Mouse (Mus musculus) right cerebral cortex, adult 2 months (tissue): ENCODE data around the gene Angptl2.

Experiments used
- DNase-seq, 2 experiments: peaks; one replicate each; pipeline ENCODE4 v3.0.0; 2021 to 2022; ENCODE audit warnings: low spot score in 2 of 2

The Angptl2 gene

DNA sequence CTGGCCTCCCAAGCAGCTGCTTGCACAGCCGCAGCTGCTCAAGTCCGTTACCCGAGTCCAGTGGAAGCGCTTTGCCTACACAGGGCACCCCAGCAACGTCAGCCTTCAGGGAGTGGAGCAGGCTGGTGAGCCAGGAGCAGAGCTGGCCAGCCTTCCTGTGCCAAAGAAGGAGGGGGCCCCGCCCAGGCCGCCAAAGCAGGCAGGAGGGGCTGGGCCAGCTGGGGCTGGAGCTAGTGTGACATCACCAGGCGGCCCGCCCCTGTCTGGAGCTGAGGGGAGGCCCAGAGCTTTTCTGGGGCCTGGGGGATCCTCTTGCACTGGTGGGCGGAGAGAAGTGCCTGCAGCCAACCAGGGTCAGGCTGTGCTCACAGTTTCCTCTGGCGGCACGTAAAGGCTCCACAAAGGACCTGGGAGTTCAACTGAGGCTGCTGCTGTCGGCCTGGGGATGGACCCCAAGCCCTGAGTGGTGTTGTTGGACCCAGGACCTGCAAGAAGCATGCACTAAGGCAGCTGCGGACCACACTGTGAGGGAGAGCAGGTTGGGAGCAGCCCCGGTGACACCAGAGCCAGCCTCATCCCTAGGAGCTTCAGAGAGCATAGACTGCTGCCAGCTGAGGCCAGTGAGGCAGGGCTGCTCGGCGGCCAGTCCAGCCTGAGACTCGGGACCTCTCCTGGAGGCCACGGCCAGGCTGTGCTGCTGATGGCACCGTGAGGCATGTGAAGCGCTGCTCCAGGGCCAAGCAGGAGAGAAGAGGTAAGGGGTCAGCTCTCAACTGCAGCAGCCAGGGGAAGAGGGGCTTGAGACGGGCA lies at the start of gene Angptl2:
TSS of gene Angptl2 (plus strand) at position 370 of the 810 bp plus-strand sequence.
- DNase-seq, result peak; percentile 60 to 74

DNA sequence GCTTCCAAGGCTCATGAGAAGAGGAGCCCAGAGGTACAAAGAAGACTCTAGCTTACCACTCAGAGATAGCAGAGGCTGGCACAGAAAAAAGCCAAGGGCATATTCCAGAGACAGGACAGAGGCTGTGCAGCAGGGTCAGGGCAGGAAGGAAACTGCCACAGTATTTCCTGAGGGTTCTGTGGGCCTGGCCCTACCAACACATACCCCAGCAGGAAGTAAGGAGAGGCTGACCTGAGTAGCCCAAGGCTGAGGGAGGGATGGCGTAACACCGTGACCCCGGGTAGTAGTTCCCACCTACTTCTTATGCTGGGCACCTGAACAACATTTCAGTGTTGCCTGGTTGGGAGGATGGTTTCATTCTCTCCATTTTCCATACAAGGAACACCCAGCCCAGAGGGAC lies 48.8 kb upstream of the Angptl2 start:
- no peak for DNase-seq

DNA sequence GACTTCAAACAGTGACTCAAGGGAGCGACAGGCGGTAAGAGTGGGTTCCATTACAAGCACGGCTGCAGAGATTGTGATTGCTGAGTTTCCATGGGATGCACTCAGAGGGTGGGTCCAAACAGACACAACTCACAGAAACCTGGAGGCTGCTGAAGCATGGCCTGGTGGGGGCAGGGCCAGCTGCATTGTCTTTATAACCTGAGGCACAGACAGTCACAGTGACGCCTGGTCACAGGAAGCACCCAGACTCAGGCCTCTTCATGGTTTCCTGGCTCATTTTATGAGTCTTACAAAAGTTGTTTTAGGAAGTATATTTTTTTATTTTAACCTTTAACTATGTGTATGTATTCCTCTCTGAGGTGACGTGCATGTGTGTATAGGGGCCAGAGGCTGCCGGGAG lies 46.4 kb upstream of the Angptl2 start:
- no peak for DNase-seq

DNA sequence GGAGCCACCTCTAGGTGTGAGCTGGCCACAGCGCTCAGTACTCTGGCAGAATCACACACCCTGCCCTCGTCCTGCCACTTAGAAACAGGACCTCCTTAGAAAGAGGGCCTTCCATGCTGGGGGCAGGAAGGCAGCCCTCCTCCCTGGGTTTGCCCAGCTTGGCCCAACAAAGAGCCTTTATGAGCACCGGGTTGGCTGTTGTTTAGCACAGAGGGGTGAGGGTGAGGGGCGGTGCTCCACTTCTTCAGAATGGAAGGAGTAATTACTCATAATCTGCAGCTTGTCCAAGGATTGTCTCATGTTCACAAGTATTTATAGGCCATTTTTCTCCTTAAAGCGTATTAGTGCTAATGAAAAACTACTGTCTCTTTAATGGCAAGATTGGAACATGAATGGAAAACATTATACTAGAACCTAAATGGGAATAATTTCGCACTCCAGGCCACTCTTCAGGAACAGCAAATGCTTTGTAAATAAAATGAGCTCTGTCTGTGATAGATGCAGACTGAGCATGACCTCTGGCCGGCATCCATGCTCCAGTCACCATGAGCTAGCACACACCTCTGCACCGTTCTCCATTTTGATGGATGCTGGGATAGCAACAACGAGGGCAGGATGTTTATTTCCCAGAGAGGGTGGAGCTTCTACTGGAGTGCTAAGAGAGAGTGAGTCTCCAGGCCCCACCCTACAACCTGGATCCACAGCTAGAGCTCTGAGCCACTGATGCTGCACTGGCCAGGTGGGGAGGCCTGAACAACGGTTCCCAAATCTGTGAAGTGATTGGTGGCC lies 44.9 kb upstream of the Angptl2 start:
- no peak for DNase-seq

DNA sequence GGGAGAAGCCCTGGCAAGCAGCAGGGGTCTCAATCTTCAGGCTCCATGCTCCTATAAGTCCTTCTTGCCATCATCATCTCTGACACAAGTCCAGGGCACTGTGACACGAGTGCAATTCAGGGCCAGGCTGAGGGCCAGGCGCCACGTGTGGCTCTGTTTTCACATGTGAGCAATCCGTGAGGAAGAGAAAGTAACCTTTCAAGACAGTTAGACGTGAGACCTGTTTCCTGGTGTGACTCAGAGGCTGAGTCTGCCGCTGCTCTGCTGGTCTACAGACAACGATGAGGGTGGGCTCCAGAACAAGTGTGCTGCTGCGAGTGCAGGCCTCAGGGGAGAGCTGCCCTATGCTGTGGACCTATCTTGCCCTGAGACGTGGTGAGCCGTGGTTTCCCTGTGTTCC lies 42.7 kb upstream of the Angptl2 start:
- DNase-seq, result no peak

DNA sequence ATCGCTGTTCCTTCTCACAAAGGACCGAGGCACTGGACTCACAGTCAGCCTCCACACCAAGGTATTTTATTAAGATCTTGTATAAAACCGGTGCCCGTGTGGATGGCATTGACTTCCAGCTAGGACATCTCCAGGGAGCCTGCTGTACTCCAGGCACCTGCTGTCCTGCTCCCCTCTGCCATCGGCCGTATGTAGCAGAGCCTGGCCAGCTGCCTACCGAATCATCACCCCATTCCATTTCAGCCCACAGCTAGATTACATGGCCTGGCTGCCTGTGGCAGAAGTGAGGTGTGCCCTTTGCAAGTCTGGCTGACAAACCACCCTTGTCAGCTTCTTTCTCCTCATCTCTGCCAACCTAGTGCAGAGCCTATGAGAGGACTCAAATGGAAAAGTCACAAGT lies 42.2 kb upstream of the Angptl2 start:
- no peak for DNase-seq

DNA sequence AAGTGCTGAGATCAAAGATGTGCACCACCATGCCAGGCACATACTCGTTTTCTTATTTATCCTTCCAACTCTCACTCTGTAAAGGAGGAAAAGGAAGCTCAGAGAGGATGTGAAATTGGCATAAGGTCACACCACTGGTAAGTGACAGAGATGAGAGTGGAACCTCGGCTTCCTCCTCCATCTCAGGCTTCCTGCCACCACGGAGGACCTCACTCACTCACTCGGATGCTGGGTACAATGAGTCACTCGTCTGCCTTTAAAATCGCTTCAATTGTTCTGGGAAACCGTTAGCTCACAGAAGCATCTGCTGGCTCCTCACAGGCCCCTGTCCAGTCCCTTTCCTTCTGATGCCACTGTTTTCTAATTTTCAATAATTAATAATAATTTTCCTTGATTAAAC lies 39.4 kb upstream of the Angptl2 start:
- no peak for DNase-seq

DNA sequence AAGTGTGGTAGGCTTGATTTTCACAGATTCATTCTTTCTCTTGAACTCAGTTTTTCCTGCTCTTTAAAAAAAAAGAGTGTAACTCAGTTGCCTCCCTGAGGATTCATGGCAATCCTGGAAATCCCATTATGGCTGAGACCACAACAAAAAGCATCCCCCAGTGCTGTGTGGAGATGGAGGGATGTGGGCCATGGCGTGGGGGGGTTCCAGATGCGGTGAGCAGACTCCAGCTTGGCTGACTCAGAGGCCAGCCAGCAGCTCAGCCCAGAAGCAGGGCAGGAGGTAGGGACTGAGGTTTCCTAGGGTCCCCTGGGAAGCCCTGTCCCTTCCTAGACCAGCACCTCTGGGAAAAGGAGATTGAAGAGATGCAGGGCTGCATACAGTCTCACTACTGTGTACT lies 38.9 kb upstream of the Angptl2 start:
- DNase-seq, result no peak

DNA sequence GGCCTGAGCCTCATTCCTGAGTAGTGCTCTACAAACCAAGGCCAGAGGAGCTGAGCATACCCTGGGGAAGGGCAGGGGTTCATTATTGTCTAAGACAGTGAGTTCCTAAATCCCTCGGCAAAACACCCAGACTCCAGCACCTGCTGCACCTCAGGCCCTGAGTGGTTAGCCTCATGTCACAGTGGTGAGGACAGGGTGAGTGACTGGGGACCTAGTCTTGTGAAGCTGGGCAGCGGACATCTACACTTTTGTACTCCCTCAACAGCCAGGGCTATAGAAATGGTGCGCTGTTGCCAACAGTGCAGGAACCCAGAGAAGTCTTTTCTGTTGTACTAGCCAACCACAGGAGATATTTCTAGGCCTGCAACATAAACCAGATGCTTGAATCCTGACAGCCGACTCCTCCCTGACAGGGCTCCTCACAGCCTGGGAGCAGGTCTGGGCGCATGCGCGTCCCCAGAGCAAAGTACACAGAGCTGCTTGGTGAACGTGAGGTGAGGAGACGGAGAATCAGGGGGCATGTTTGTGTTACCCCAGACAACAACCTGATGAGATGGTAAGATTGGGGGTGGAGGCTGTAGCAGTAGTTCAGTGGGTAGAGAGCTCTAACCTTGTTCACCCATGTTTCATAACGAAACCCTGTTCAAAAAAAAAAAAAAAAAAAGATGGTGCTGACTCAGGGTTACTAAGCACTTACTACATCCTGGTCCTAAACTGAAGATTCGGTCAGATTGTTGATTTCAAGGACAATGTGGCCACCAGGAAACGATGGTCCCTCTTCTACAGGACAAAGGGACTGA lies 38.2 kb upstream of the Angptl2 start:
- no peak for DNase-seq

DNA sequence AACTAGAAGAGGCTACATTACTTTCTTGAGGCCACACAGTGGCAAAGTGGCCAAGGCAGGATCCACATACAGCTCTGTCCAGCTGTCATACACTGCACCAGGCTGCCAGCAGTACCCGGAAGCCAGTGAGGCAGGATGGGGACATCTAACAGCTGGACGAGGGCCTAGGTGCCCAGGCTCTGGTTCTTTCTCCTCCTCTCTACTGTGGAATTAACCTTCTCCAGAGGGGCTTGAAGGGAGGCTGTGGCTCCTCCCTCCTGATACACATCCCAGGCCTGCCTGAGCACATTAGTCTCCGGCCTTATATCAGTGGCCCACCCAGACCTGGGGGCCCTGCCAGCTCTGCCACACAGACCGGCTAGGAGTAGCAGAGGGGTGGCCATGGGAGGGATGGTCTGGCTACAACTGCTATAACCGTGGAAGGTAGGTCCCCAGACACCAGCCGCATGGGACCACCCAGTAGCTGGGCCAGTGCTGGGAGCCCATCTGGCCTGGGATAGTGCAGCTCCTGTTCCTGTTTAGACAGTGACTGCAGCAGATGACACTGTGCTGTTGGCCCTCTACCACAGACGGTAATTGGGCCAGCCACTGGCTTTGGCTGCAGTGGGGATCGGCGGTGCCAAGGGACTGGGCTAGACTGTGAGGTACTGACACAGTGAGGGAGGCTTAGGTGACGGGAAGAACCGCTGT lies 37.5 kb upstream of the Angptl2 start:
- DNase-seq, result no peak

DNA sequence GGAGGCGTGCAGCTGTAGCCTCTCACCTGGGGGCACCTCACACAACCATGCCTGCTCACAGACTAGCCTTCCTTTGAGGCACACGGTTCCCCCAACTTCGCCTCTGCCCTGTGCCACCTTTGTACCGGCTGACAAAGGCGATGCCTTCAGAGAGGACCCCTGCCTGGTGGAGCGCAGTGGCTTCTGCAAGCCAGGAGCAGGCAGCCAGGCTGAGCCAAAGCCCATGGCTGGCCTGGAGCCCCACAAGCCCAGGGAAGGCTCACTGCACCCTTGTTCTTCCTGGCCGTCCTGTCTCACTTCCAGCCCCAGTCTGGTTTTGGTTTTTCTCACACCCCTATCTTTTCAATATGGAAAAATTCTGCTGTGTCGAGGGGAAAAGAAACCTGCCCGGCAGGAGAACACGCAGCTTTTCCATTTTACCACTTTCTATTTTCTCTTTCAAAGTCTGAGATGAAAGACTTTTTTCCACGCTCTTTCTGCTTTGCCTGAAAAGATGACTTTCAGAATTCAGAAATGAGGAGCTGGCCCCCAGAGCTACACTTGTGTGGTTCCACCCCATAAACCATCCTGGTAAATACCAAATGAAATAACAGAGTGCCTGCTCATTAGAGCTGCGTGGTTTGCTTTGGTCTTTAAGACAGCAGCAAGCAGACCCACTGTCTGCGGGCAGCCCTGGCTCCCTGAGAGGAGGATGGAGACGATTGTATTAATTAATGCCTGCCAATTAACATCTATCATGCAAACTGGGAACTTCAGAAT lies 36.5 kb upstream of the Angptl2 start:
- no peak for DNase-seq

DNA sequence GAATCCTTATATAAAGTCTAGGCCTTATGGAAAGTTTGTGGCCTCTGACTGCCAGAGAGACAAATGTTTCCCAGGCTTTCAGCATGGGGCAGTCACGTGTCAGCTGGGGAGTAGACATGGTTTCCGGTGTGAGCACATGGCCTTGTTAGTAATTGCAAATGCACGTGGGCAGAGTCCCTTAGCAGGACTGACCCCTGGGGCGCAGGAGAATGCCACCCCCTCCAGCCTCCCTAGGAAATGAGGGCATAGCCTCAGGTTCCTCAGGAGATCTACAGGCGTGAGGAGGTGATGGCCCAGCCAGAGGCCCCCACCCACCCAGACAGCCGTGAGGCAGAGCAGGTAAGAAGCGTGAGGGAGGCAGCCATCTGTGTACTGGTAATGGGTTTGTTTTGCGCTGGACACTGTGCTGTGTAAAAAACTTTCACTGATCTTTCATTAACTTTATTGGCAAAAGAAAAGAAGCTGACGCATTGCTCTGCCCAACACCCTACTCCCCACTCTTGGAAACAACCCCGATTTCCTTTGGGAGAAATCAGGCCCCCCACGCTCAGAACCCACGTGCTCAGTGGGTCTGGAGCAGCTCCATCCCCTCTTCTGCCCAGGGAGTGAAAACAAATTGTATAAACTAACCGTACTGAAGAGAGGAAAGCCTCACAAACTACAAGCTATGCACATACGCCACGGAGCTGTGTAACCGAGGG lies 35.8 kb upstream of the Angptl2 start:
- peak; percentile 44 to 46 for DNase-seq

DNA sequence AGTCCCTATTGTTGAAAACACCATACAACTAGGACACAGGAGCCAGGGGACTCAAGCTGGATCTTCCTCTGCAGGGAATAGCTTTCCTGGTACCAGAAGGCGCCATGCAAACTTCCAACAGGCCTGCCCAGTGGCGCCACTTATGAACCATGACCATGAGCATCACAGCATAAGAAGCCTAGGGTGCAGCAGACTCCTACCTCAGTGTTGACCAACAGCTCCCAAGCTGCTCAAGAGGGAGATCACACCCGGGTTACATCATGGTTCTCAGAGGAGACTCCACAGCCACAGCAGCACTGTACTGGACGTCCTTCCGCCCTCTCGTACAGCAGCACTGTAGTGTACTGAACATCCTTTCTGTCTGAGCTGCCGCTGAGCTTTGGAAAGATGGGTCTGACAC lies 32.5 kb upstream of the Angptl2 start:
- DNase-seq, result no peak

DNA sequence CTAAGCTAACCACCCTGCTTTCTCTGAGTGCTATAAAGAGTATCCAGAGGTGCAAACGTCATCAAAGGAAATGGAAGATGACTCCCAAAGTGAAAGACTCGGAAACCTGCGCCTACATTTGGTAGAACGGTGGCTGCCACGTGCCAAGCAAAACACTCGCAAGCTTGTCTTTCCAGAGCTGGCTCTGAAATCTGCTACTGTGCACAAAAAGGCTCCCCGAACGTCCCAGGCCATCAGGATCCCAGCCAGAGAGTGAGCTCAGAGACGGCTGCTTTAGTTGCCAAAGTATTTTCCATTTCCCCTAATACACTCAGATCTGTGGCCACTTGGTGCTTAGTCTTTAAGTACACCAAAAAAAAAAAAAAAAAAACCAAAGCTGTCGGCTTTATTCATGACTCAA lies 31.2 kb upstream of the Angptl2 start:
- no peak for DNase-seq

DNA sequence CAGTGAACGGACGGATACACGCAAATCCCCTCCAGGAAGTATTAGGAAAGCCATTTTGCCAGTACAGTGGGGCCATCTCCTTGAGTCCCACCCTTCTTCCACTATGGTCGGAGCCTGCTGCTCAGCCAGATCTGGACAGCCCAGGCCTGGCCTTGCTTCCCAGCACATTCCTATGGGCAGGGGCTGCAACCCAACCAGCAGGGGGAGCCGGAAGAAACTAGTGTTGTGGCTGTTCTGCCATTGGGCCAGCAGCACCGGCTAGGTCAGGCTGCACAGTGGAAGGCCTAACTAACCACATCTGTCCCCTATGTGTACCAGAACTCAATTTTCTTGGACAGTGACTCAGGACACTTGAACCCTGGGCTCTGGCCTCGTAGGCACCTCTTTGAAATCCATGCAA lies 30.6 kb upstream of the Angptl2 start:
- DNase-seq, result no peak

DNA sequence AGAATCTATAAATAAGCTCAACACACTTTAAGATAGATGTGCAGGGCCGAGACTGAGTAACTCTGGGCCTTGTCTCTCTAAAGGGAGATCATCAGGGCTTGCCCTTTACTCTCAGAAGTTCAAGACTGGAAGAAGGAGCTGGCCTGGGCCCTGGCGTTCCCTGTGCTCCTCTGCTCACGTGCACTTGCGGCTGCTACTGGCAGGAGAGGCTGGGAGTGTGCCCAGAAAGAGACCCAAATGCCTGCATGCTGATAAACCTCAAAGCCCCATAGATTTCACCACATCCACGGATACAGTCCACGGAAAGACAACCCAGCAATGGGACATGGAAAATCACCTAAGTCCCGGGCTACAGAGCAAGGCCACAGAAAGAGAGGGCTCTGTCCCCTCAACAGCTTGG lies 29.4 kb upstream of the Angptl2 start:
- no peak for DNase-seq

DNA sequence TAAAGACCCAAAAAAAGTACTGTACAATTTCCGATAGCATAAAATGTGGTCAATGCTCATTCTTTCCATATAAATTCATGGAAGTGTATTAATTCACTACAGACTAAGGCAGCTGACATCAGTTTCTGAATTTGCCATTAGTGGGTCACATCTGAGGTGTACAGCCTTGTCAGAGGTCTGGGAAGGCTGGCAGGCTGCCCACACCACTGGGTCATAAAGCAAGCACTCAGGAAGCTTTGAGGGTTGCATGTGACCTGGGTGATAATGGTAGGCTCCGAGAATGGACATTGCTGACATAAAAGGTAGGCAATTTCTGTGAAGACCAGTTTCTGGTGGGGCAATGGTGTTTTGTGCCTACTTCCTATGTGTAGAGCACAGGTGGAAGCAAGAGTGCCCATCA lies 28.0 kb upstream of the Angptl2 start:
- DNase-seq, result no peak

DNA sequence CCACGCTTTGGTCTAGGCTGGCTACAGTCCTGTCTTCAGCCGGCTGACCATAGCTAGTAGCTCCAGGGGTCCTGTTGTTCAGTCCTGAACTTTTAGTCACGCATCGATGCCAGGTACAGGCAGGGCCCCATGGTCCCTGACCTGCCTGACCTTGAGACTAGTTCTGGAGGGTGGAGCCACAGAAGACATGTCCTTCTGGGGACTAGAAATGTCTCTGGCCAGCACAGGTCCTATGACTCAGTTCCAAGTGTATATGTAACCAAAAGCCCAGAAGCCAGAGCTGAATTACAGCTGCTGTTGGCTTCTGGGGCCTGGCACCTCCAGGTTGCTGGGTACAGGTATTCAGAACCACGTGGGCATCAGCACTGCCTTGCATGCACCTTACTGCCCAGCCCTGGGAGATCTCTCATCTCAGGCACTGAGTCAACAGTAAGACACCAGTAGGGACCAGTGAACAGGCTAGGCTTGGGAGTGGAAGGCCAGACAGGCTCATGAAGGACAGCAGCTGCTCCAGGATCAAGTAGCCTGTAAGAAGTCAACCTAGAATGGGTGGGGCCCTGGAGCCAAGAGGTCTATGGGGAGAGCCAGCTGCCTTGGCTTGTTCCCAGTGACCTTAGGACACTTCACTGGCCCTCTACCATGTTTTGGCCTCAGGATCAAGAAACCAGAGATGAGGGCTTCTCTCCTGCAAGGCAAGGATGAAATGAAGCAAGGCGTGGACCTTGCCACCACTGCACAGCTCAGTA lies 26.8 kb upstream of the Angptl2 start:
- no peak for DNase-seq

DNA sequence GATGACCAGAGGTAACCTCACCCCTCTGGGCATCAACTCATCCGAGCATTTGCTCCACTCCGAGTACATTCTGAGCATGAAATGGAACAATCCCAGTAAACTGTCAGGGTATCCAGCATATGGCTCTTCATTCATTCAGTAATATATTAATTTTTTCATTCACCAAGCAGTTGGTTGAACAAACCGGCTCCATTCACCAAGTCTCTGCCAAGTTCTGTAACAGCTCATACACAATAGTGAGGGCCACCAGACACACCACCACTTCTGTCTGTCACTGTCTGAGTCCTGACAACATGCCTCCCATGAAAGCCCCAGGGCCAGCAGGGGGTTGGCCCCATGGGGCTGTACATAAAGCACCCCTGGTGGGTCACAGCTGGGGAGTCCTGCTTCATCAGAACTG lies 25.9 kb upstream of the Angptl2 start:
- no peak for DNase-seq
